17 mouse cellular contexts compared by ENCODE assay signal in genomic region chr5:31956336-31956735, GRCm38 (mm10).
DNase-seq lines count a peak whose midpoint lies in the region; ATAC-seq lines count a peak whose summit lies in the region.
"Had no signal": no experiment of that assay in that cellular context is flagged by ENCODE, and none has a peak within 500 bp of the region (broad histone marks: within the 10 kb centered on the region; RNA-seq: fewer than 3 reads in every experiment).

No protein-coding gene starts in this region.

- peak overlapping the region; percentile 71; the same call in 1 of the 2 replicates for H3K27ac ChIP-seq in intestine, embryonic 14.5 days (ENCODE audit: low read depth)
- H3K27ac ChIP-seq in stomach, embryonic 15.5 days = peak overlapping the region; percentile 31; the same call in 1 of the 2 replicates
- H3K27ac ChIP-seq: gastrocnemius, adult 2 months; kidney, postnatal 0 days; liver, embryonic 13.5 days; midbrain, embryonic 10.5 days; neural tube, embryonic 13.5 days had no signal

- no peak overlapping the region for H3K4me3 ChIP-seq in intestine, embryonic 14.5 days (ENCODE audit: low read depth, low read length)
- no peak overlapping the region for H3K4me3 ChIP-seq in stomach, embryonic 15.5 days (replicated peaks)
- H3K4me3 ChIP-seq: gastrocnemius, adult 2 months; liver, embryonic 13.5 days; midbrain, embryonic 10.5 days; neural tube, embryonic 13.5 days had no signal

- 97% methylated on average over 3 of the region's 3 CpGs for WGBS in intestine, embryonic 14.5 days
- 93% methylated on average over 3 of the region's 3 CpGs for WGBS in stomach, embryonic 15.5 days

- peaks cover 4% of the 10 kb centered on the region; the same call in 1 of the 2 replicates for H3K4me1 ChIP-seq in intestine, embryonic 14.5 days (replicated peaks; ENCODE audit: control insufficient read depth, insufficient read depth, low read length)
- no peaks in the 10 kb centered on the region for H3K4me1 ChIP-seq in stomach, embryonic 15.5 days
- H3K4me1 ChIP-seq: liver, embryonic 13.5 days; neural tube, embryonic 13.5 days had no signal

- ATAC-seq in intestine, embryonic 14.5 days (replicated peaks; ENCODE audit: low FRiP score, low TSS enrichment, low read depth) = no peak
- ATAC-seq in stomach, embryonic 15.5 days (ENCODE audit: insufficient read depth, low FRiP score, low read depth) = no peak
- ATAC-seq: forebrain, postnatal 0 days; inflammation-experienced regulatory T-cells, adult 6 months had no signal

- no peak overlapping the region for H3K9ac ChIP-seq in intestine, embryonic 14.5 days (ENCODE audit: low read length)
- H3K9ac ChIP-seq in stomach, embryonic 15.5 days = no peak overlapping the region
- H3K9ac ChIP-seq: forebrain, postnatal 0 days; liver, embryonic 13.5 days; neural tube, embryonic 13.5 days had no signal

- peak; percentile 39 for DNase-seq in lung, postnatal 36 days
- DNase-seq in lung, postnatal 14 days = no peak
- peak; percentile 13 for DNase-seq in MEL-GATA-1-ER (ENCODE audit: extremely low read depth, low read depth)
- no peak for DNase-seq in intestine, embryonic 14.5 days (ENCODE audit: low spot score)
- no peak for DNase-seq in frontal cortex, postnatal 14 days (ENCODE audit: low spot score in 2 of 2)
- no peak for DNase-seq in layer of hippocampus, postnatal 36 days
- DNase-seq: cerebellum, adult 9-11 months; forebrain, postnatal 0 days; gastrocnemius, adult 2 months; liver, embryonic 13.5 days; lung, postnatal 10 days; retina, postnatal 1 day had no signal

- no peaks in the 10 kb centered on the region for H3K9me3 ChIP-seq in intestine, embryonic 14.5 days (ENCODE audit: control insufficient read depth, low read length)
- no peaks in the 10 kb centered on the region for H3K9me3 ChIP-seq in stomach, embryonic 15.5 days
- H3K9me3 ChIP-seq: liver, embryonic 13.5 days; midbrain, embryonic 10.5 days; neural tube, embryonic 13.5 days had no signal

- H3K4me2 ChIP-seq in intestine, embryonic 14.5 days (ENCODE audit: low read length) = no peak overlapping the region
- H3K4me2 ChIP-seq in stomach, embryonic 15.5 days = no peak overlapping the region
- H3K4me2 ChIP-seq: liver, embryonic 13.5 days; neural tube, embryonic 13.5 days had no signal

- H3K27me3 ChIP-seq in intestine, embryonic 14.5 days (replicated peaks; ENCODE audit: control insufficient read depth, insufficient read depth, low read length) = no peaks in the 10 kb centered on the region
- H3K27me3 ChIP-seq in stomach, embryonic 15.5 days (replicated peaks) = no peaks in the 10 kb centered on the region
- H3K27me3 ChIP-seq: liver, embryonic 13.5 days; neural tube, embryonic 13.5 days had no signal

- no peaks in the 10 kb centered on the region for H3K36me3 ChIP-seq in intestine, embryonic 14.5 days (ENCODE audit: control insufficient read depth, insufficient read depth, low read length)
- H3K36me3 ChIP-seq in stomach, embryonic 15.5 days = no peaks in the 10 kb centered on the region
- H3K36me3 ChIP-seq: liver, embryonic 13.5 days; midbrain, embryonic 10.5 days; neural tube, embryonic 13.5 days had no signal

Comparison
In these comparisons a context has a peak if more than half of its experiments do, and no peak if none do; other contexts are left out.
1. DNase-seq: peak in lung, postnatal 36 days (single experiment) and MEL-GATA-1-ER (single experiment); none in lung, postnatal 14 days (single experiment), intestine, embryonic 14.5 days (single experiment), frontal cortex, postnatal 14 days (0 of 2) and layer of hippocampus, postnatal 36 days (0 of 2).